Mouse (Mus musculus): Measurements from ENCODE around the gene Bcl9l.
"Not testable (repeated sequence)": the region's sequence is repeated elsewhere in the genome, so short reads cannot be mapped to it uniquely, and the experiment has no call there.

Bcl9l gene

GRCm38 (mm10) chr9:44482552-44482951 is at the start of gene Bcl9l:
TSS of gene Bcl9l (plus strand) at chr9:44482825.
- peak; percentile 92 for DNase-seq

GRCm38 (mm10) chr9:44435747-44436146 is 46.9 kb upstream of the Bcl9l start:
- no peak for DNase-seq

- DNase-seq: no peak
These were observed 41.7 kb upstream of the Bcl9l start, which contains the start of gene Foxr1 for GRCm38 (mm10) chr9:44440961-44441360. TSS of gene Foxr1 (minus strand) at chr9:44441136.

GRCm38 (mm10) chr9:44444402-44445025 is 38.1 kb upstream of the Bcl9l start:
- DNase-seq: not testable (repeated sequence)

- DNase-seq: no peak
These were observed 32.2 kb upstream of the Bcl9l start for GRCm38 (mm10) chr9:44450387-44450786.

GRCm38 (mm10) chr9:44454132-44454890 is 28.3 kb upstream of the Bcl9l start:
- DNase-seq: peak; percentile 91

GRCm38 (mm10) chr9:44454891-44455220 is 27.8 kb upstream of the Bcl9l start, which contains the start of gene Upk2:
TSS of gene Upk2 (minus strand) at chr9:44454976.
- DNase-seq: no peak

GRCm38 (mm10) chr9:44457035-44457742 is 25.4 kb upstream of the Bcl9l start:
- DNase-seq: peak; percentile 76

- no peak for DNase-seq
These were observed 20.7 kb upstream of the Bcl9l start for GRCm38 (mm10) chr9:44461950-44462349.

- DNase-seq: no peak
These were observed 14.4 kb upstream of the Bcl9l start for GRCm38 (mm10) chr9:44468224-44468623.

- no peak for DNase-seq
These were observed 13.8 kb upstream of the Bcl9l start for GRCm38 (mm10) chr9:44468800-44469199.

GRCm38 (mm10) chr9:44473184-44473583 is 9.4 kb upstream of the Bcl9l start:
- DNase-seq: no peak

- no peak for DNase-seq
These were observed 8.3 kb upstream of the Bcl9l start for GRCm38 (mm10) chr9:44474327-44474726.

- DNase-seq: no peak
These were observed 6.7 kb upstream of the Bcl9l start for GRCm38 (mm10) chr9:44475936-44476335.

GRCm38 (mm10) chr9:44477339-44478228 is 5.0 kb upstream of the Bcl9l start:
- no peak for DNase-seq

- DNase-seq: peak; percentile 67
These were observed 4.2 kb upstream of the Bcl9l start for GRCm38 (mm10) chr9:44478229-44478921.

GRCm38 (mm10) chr9:44478959-44479605 is 3.5 kb upstream of the Bcl9l start:
- DNase-seq: peak; percentile 67

GRCm38 (mm10) chr9:44479628-44480428 is 2.8 kb upstream of the Bcl9l start:
- DNase-seq: peak; percentile 80

GRCm38 (mm10) chr9:44482112-44482511 is 513 bp upstream of the Bcl9l start:
- DNase-seq: no peak

- peak; percentile 28 for DNase-seq
These were observed 450 bp downstream of the Bcl9l start for GRCm38 (mm10) chr9:44483041-44483509.
